Mouse (Mus musculus): ENCODE measurements around the gene Ska2. TPM values are rescaled to one million over a fixed set of nuclear protein-coding genes. Genes with fewer than 3 reads are reported as not detected.

The Ska2 gene
- total RNA-seq (2023): 4.6 TPM

DNA sequence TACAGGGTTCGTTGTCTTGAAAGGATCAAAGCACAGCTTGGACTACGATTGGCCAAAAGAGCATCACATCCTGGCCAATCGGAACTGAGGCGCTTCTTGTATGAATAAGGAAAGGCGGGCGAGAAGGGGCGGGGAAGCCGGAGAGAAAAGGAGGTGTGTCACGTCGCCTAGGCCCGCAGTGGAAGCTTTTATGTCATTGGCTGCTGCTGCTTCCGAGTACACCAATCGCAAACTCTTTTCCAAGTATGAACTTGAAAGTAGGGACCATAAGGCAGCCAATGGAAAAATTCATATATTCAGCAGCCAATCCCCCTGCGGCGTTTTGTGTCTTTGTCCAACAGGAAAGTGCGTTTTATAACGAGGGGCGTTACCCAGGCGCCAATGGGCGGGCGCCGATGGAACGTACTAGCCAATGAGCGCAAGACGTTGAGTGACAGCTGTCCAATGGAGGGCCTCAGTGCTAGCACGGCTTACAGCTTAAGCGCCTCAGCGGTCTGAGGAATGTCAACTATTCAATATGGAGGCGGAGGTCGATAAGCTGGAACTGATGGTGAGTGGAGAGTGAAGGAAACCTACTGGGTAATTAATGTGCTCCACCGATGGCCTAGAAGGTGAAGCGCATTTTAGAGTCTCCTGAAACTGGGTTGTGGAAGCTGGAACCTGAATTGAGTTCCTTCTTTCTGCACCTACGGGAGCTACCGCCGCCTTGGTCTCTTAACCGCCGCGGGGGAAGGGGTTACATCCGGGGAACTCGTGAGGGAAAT is at the start of gene Ska2:
TSS of gene Ska2 (plus strand) at position 480 of the 764 bp plus-strand sequence.

DNA sequence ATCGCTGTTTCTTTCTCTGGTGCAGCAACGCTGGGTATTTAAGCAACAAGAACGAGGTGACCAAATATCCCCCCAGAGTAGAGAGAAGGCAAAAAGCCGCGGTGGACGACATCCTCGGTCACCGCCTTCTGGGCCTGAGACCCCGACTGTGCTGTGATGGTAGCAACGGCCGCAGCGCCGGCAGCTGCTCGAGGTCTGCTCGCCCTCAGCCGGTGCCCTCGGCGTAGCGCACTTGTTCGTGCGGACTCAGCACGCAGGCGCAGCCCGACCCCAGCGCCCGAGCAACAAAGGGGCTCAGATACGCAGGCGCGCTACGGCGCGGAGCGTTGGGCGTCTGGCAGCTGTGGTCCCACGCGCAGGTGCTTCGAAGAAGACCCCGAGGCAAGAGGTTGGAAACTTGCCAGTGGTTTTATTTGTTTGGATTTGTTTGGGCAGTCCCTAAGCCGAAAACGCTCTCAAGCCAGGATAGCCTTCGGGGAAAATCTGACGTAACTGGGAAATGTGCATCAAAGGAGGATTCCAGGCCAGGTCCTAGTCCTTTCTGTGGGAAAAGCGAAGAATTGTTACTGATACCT is 35.1 kb upstream of the Ska2 start, which contains the start of gene Gdpd1:
TSS of gene Gdpd1 (minus strand) at position 197 of the 575 bp plus-strand sequence.

DNA sequence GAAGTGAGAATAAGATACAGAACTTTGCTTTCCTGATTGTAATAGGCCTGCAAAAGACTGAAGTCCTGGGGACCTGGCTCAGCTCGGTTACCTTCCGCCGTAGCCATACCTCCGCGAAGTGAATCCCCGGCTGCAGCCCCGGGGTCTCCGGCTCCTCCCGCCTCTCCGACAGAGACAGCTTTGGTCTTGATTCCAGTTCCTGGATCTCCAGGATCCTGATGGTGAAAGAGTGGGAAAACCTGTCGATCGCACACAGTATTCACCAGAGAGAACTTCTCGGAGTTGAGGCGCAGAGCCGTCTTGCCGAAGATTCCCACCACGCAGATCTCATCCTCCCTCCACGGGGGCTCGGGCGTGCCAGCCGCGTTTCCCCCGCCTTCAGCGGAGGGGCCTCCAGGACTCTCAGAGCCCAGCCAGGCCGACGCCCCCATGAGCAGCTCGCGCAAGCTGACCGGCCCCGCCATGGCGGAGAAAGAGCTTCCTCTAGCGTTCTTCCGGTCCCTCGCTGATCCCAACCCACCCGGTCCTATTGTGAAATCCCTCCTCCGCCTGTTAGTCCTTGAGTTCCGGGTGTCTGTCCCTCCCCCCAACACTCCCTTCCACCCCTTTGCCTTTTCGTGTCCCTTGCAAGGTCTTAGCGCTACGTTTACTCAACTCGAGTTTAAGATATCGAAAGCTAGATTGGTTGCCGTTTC is 22.6 kb upstream of the Ska2 start, which contains the start of gene Smg8:
TSS of gene Smg8 (minus strand) at position 485 of the 695 bp plus-strand sequence.

DNA sequence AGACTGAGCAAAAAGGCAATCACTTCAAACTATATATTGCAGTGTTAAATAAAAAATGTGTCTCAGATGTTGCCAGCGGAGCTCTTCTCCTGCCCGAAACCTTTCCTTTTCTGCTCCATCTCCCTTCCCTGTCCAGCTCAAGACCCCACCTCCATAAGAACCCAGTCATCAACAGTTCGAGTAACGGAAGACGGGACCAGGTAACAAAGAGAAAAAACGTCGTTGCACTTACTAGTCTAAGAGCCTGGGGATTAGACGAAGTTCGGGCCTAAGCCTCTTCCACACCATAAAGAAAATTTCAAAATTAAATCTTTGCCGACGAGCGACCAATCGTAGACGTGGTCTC is 652 bp upstream of the Ska2 start, which contains the start of gene Prr11:
TSS of gene Prr11 (minus strand) at position 300 of the 346 bp plus-strand sequence.

DNA sequence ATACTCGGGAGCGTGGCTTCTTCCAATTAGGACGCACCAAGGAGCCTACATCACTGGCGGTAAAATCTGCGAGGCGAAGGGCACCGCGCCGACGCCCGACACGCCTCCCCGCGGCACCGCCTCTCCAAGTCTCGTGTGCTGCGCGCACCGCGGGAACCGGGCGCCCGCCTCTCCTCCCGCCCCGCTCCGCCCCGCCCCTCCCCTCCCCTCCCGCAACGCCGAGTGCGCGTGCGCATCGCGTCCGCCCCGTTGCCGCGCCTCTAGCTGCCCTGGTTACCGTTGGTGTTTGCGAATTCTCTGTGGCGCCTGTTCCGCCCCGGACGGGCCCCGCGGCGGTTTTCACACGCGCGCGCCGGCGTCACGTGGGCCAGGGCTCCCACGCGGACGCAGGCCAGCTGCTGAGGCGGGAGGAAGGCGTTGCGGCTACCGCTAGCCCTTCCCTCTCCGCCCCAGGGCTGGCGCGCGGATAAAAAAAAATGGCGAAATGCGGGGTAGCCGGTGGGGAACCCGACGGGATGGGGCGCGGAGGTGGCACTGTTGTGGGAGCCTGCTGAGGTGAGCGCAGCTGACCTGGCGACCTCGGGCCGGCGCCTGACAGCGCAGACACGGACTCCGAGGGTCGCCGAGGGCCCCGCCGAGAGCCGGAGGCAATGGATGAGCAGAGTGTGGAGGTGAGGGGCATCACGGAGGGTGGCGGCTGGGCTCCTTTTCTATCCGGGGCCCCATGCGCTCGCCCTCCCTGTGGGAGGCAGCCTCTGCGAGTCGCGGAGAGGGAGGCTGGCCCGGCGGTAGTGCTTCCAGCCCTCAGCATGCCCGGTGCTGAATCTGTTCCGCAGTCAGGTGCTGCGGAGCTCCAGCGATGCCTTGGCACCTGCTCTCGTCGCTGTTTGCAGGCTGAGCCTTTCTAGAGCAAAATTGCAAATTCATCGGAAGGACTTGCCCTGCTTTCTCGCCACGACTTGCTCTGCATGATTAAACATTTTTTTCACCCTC is 18.1 kb downstream of the Ska2 start, which contains the start of gene Trim37:
TSS of gene Trim37 (plus strand) at position 254 of the 993 bp plus-strand sequence.

Other genes starting within 250 kb of the Ska2 start
- 3.3 TPM for gene Ypel2, start 115.5 kb upstream of the Ska2 start, total RNA-seq (2023)
- 0.24 TPM for gene Gdpd1, start 35.2 kb upstream of the Ska2 start, total RNA-seq (2023)
- gene Smg8, start 22.5 kb upstream of the Ska2 start, total RNA-seq (2023): 20.8 TPM
- gene Prr11, start 526 bp upstream of the Ska2 start, total RNA-seq (2023): 0.59 TPM
- 13.9 TPM for gene Trim37, start 17.8 kb downstream of the Ska2 start, total RNA-seq (2023)
- 0.47 TPM for gene Ppm1e, start 249.8 kb downstream of the Ska2 start, total RNA-seq (2023)

All from CD4-positive naive resting alpha-beta T cell, adult 57 days (primary cell).